Mouse (Mus musculus) CH12.LX (cell line): ENCODE measurements around the gene Fa2h. TPM values are rescaled to one million over a fixed set of nuclear protein-coding genes. Genes with fewer than 3 reads are reported as not detected.
A peak's percentile ranks its signal among the peaks of the same experiment; 100 is the strongest.

Source experiments
- DNase-seq: peaks from one replicate; pipeline ENCODE4 v3.0.0-alpha.2; 2013; ENCODE audit errors: extremely low read depth
- H3K27ac ChIP-seq: 2 replicates; pipeline ENCODE4 v1.5.1; 2012; ENCODE audit warnings: low read depth, mild to moderate bottlenecking, control low read depth, moderate library complexity; ENCODE audit not compliant: insufficient read depth
- H3K27me3 ChIP-seq: replicated peaks from 2 replicates; pipeline ENCODE3; 2012; ENCODE audit warnings: inconsistent platforms
- H3K36me3 ChIP-seq, 2 experiments: replicated peaks in 1 of 2; 2 replicates each; pipeline versions ENCODE3 to v1.6.1; 2012; ENCODE audit warnings: inconsistent platforms in 1 of 2, low read length in 1 of 2, mild to moderate bottlenecking in 1 of 2, mixed read lengths in 1 of 2, moderate library complexity in 1 of 2; ENCODE audit not compliant: control insufficient read depth in 1 of 2, insufficient read depth in 1 of 2
- H3K4me1 ChIP-seq, 2 experiments: 2 replicates each; pipeline ENCODE4 v1.6.1; 2012; ENCODE audit warnings: inconsistent platforms in 1 of 2, moderate library complexity in 1 of 2; ENCODE audit not compliant: insufficient read depth in 2 of 2, control insufficient read depth in 1 of 2
- H3K4me2 ChIP-seq: 2 replicates; pipeline ENCODE4 v1.6.1; 2012; ENCODE audit warnings: low read depth, mild to moderate bottlenecking, control low read depth; ENCODE audit not compliant: poor library complexity, insufficient read depth, severe bottlenecking
- H3K4me3 ChIP-seq, 3 experiments: fragments of 150-350 bp in 1 of 3; sonication (generic) in 1 of 3; replicated peaks in 1 of 3; 2 replicates each; pipeline versions ENCODE3 to v1.5.1; 2011 to 2012; ENCODE audit warnings: low read depth in 2 of 3, low read length in 2 of 3, mild to moderate bottlenecking in 2 of 3, moderate library complexity in 2 of 3, control low read depth in 1 of 3, improper control_type of control experiment in 1 of 3, inconsistent platforms in 1 of 3, mixed read lengths in 1 of 3; ENCODE audit not compliant: poor library complexity in 1 of 3
- H3K79me2 ChIP-seq: replicated peaks from 2 replicates; pipeline ENCODE4 v1.6.1; 2012; ENCODE audit warnings: mild to moderate bottlenecking, moderate library complexity; ENCODE audit not compliant: control insufficient read depth, poor library complexity, insufficient read depth, severe bottlenecking; ENCODE audit errors: extremely low read depth
- H3K9ac ChIP-seq: 2 replicates; pipeline ENCODE4 v1.6.1; 2012; ENCODE audit warnings: low read depth, mild to moderate bottlenecking, control low read depth, moderate library complexity; ENCODE audit not compliant: insufficient read depth
- H3K9me3 ChIP-seq: replicated peaks from 2 replicates; pipeline ENCODE3; 2012; ENCODE audit warnings: low read length, inconsistent platforms, mixed read lengths
- CHD1 ChIP-seq: IDR thresholded peaks from 2 replicates; pipeline ENCODE4 v1.6.1; 2012; ENCODE audit warnings: low read depth, low read length, improper control_type of control experiment, inconsistent platforms
- CTCF ChIP-seq, 2 experiments: IDR thresholded peaks in 1 of 2; conservative IDR thresholded peaks in 1 of 2; 2 replicates each; pipeline ENCODE4 v1.5.1; 2011 to 2012; ENCODE audit warnings: low read depth in 2 of 2, low read length in 2 of 2, improper control_type of control experiment in 1 of 2, inconsistent platforms in 1 of 2, mild to moderate bottlenecking in 1 of 2, moderate library complexity in 1 of 2
- EP300 ChIP-seq: IDR thresholded peaks from 2 replicates; pipeline ENCODE4 v1.6.1; 2011; ENCODE audit warnings: low read length, improper control_type of control experiment
- ETS1 ChIP-seq: conservative IDR thresholded peaks from 2 replicates; pipeline ENCODE4 v1.6.1; 2012; ENCODE audit warnings: low read depth, mild to moderate bottlenecking, inconsistent platforms, low read length, improper control_type of control experiment, moderate library complexity
- HCFC1 ChIP-seq: IDR thresholded peaks from 2 replicates; pipeline ENCODE4 v1.6.1; 2012; ENCODE audit warnings: low read depth, mild to moderate bottlenecking, inconsistent platforms, low read length, improper control_type of control experiment
- IRF4 ChIP-seq: IDR thresholded peaks from 2 replicates; pipeline ENCODE4 v1.6.1; 2014; ENCODE audit warnings: low read depth, mild to moderate bottlenecking, inconsistent platforms, low read length, improper control_type of control experiment
- MYC ChIP-seq: IDR thresholded peaks from 2 replicates; pipeline ENCODE4 v1.6.1; 2011; ENCODE audit warnings: low read depth, mild to moderate bottlenecking, improper control_type of control experiment, low read length
- PAX5 ChIP-seq: IDR thresholded peaks from 2 replicates; pipeline ENCODE4 v1.6.1; 2012; ENCODE audit warnings: low read length, inconsistent platforms, mixed read lengths
- RAD21 ChIP-seq: IDR thresholded peaks from 2 replicates; pipeline ENCODE4 v1.6.1; 2011; ENCODE audit warnings: low read depth, mild to moderate bottlenecking, low read length, improper control_type of control experiment, moderate library complexity
- SIN3A ChIP-seq: IDR thresholded peaks from 2 replicates; pipeline ENCODE4 v1.6.1; 2012; ENCODE audit warnings: low read length, improper control_type of control experiment, inconsistent platforms
- TCF12 ChIP-seq: IDR thresholded peaks from 2 replicates; pipeline ENCODE4 v1.6.1; 2014; ENCODE audit warnings: low read depth, mild to moderate bottlenecking, inconsistent platforms, low read length, improper control_type of control experiment
- UBTF ChIP-seq: IDR thresholded peaks from 2 replicates; pipeline ENCODE4 v1.6.1; 2012; ENCODE audit warnings: low read depth, mild to moderate bottlenecking, inconsistent platforms, low read length, improper control_type of control experiment, moderate library complexity
- USF2 ChIP-seq: conservative IDR thresholded peaks from 2 replicates; pipeline ENCODE4 v1.6.1; 2011; ENCODE audit warnings: low read depth, low read length, improper control_type of control experiment
- dilution Hi-C: fragments of 300-500 bp; cut with MboI; formaldehyde crosslinking; loops from 2 replicates; pipeline ENCODE4 v1.14.3; 2020; ENCODE audit warnings: low sequenced_read_pairs; ENCODE audit not compliant: extremely low pct_unique_long_range_greater_than_20kb, extremely low pct_ligation_motif_present
- in situ Hi-C: fragments of 300-500 bp; cut with MboI; formaldehyde crosslinking; loops from 3 replicates; pipeline ENCODE4 v1.14.3; 2019; ENCODE audit warnings: low sequenced_read_pairs, low pct_ligation_motif_present, low pct_unique_long_range_greater_than_20kb, mixed read lengths
- polyA plus RNA-seq: library from polyadenylated mRNA; unstranded; fragments of >175 nt; gene quantifications from 2 replicates; pipeline ENCODE4 v1.2.1, GENCODE M21; 2012; ENCODE audit warnings: low read depth; ENCODE audit not compliant: insufficient read length
- total RNA-seq, 2 experiments: library from RNA; depleted of rRNA; stranded (reverse); fragments of 300-350 nt in 1 of 2; fragments of >200 nt in 1 of 2; gene quantifications; 2 replicates each; pipeline ENCODE4 v1.2.3; 2012 to 2014

Fa2h gene
- total and polyA plus RNA-seq, 3 experiments: 0.08 TPM; not detected in 2

DNA sequence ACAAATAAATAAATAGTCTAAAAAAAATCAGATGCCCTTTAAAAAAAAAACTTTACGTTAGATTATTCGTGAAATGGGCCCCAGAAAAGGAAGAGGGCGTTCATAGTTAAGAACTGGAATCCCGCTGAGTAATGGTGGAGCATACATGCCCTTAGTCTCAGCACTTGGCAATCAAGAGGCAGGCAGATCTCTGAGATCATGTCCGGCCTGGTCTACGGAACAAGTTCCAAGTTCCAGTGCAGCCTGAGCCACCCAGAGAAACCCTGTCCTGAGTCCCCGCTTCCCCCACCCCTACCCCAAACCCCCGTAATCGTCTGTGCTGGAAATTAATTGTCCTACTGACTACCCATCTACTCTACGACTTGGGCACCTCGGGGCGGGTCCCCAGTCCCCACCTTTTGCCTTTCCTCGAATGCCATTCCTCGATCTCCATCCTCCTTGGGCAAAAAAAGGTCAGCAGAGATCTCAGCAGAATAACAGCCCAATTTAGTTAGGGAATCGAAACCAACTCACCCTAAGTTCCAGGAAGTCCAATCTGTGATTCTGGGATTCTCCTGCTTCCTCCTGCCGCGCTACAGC, 56.2 kb downstream of the Fa2h start:
- in situ Hi-C loops (no loop called here), dilution Hi-C loops (no loop called here)
- Histone ChIP-seq H3K9me3 (no peaks in the 10 kb centered on the region), H3K4me1 (peaks cover 0 to 11% of the 10 kb centered on the region in 2 experiments; a peak in 2 of 4 replicates), H3K27ac (peak overlapping the region; percentile 13; the same call in 1 of the 2 replicates), H3K79me2 (no peaks in the 10 kb centered on the region; the same call in 1 of the 2 replicates), H3K27me3 (peaks cover 38% of the 10 kb centered on the region), H3K9ac (peak overlapping the region; percentile 76), H3K36me3 (peaks cover 0 to 4% of the 10 kb centered on the region in 2 experiments), H3K4me3 (peak overlapping the region; percentile 36 to 69 (median 57)), H3K4me2 (peak overlapping the region; percentile 76)
- TF ChIP-seq UBTF (0 out of 2 replicates have a peak, but pooled peaks have one; percentile 69), PAX5 (no peak), SIN3A (0 out of 2 replicates have a peak, but pooled peaks have one; percentile 10), MYC (no peak), TCF12 (0 out of 2 replicates have a peak, but pooled peaks have one; percentile 3), CHD1 (0 out of 2 replicates have a peak, but pooled peaks have one; percentile 42)
- DNase-seq: no peak

DNA sequence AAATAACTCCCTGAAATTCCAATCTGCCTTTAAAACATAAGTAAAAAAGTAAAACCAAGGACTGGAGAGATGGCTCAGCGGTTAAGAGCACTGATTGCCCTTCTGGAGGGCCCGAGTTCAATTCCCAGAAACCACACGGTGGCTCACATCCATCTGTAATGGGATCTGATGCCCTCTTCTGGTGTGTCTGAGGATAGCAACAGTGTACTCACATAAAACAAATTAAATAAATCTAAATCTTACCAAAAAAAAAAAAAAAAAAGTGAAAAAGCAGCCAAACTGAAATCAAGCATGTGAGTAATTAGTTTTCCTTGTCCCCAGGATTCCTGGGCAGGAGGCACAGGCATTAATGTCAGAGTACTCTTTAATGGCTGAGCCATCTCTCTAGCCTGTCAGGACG, 56.9 kb downstream of the Fa2h start:
- no peak for DNase-seq
- TF ChIP-seq IRF4 (no peak), ETS1 (no peak), CTCF (conservative IDR thresholded peaks at IDR 0.05 in 1 of 2, IDR thresholded peaks at IDR 0.05 in 1 of 2; ENCODE audit: low read depth in 2 of 2, low read length in 2 of 2) (peak in 1 of 2 experiments; percentile 49; a peak in 2 of 4 replicates), TCF12 (no peak), USF2 (no peak)
- Histone ChIP-seq H3K36me3 (peaks cover 0 to 4% of the 10 kb centered on the region in 2 experiments), H3K27ac (no peak overlapping the region), H3K9me3 (no peaks in the 10 kb centered on the region), H3K27me3 (peaks cover 35% of the 10 kb centered on the region), H3K4me1 (peaks cover 0 to 11% of the 10 kb centered on the region in 2 experiments; a peak in 2 of 4 replicates), H3K4me2 (peak overlapping the region; percentile 76), H3K4me3 (peak overlapping the region in 2 of 3 experiments; percentile 13 to 69), H3K9ac (peak overlapping the region; percentile 76), H3K79me2 (no peaks in the 10 kb centered on the region; the same call in 1 of the 2 replicates)
- in situ Hi-C loops: no loop called here
- dilution Hi-C loops: no loop called here

DNA sequence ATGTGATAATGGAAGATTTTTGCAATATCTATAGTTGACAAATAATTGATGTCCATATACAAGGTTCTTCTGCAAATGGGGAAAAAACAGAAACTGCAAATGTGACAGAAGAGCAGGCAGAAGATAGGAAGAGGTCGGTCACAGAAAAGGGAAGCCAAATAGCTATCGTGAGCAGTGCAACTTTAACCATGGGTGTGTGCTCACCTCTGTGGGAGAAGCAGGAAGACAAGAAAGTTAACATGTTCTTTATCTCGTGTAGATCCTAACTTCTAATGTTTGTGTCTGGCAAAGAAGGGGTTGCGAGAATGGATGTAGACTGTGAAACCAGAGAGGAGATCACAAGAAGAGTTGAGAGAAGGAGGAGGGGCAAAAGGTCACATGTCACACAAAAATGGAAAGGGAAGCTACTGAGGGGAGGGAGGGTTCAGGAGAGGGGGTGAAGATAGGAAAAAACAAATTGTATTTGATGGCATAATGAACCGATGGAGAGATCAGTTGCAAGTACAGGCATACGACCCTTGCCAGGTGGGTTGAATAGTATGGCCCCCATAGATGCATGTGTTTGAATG, 68.3 kb downstream of the Fa2h start:
- Histone ChIP-seq H3K4me1 (no peaks in the 10 kb centered on the region), H3K79me2 (no peaks in the 10 kb centered on the region)
- in situ Hi-C loops: no loop called here
- TF ChIP-seq RAD21: no peak
- no peak for TF ChIP-seq HCFC1
- TF ChIP-seq EP300: no peak
- no peak for TF ChIP-seq IRF4
- TF ChIP-seq, all 38 proteins: peak for 0
- no peak overlapping the region for H3K4me3 ChIP-seq
- no peak overlapping the region for H3K27ac ChIP-seq
- H3K36me3 ChIP-seq: peaks cover 0 to 6% of the 10 kb centered on the region in 2 experiments
- H3K4me2 ChIP-seq: no peak overlapping the region
- dilution Hi-C loops: no loop called here
- peaks cover 34% of the 10 kb centered on the region for H3K27me3 ChIP-seq
- H3K9me3 ChIP-seq: peaks cover 4% of the 10 kb centered on the region
- H3K9ac ChIP-seq: no peak overlapping the region
- no peak for DNase-seq
